Mouse (Mus musculus): Measurements from ENCODE around the gene Lypd6b. TPM values are rescaled to one million over a fixed set of nuclear protein-coding genes. Genes with fewer than 3 reads are reported as not detected.

Gene Lypd6b
- total and polyA plus RNA-seq, 3 experiments = 0.16 TPM; not detected in 2

- no peaks in the 10 kb centered on the region for H3K4me1 ChIP-seq (ENCODE audit: insufficient read depth, low read depth, low read length)
- H3K9me3 ChIP-seq (replicated peaks) = peaks cover 39% of the 10 kb centered on the region
- DNase-seq (ENCODE audit: low spot score) (no peak), ATAC-seq (ENCODE audit: extremely low read depth, insufficient number of reproducible peaks, low FRiP score, poor library complexity, severe bottlenecking) (no peak)
- H3K4me3 ChIP-seq (ENCODE audit: low read depth, low read length) = no peak overlapping the region
- no peaks in the 10 kb centered on the region for H3K36me3 ChIP-seq (replicated peaks)
- H3K27me3 ChIP-seq (ENCODE audit: insufficient read depth, low read length) = no peaks in the 10 kb centered on the region
- TF ChIP-seq POLR2AphosphoS5 (IDR thresholded peaks at IDR 0.05; ENCODE audit: insufficient replicate concordance, low read depth, low read length) = no peak
- no peak for TF ChIP-seq CTCF (IDR thresholded peaks at IDR 0.05; ENCODE audit: low read depth, low read length)
- TF ChIP-seq TAL1 (conservative IDR thresholded peaks at IDR 0.05; ENCODE audit: low read depth, low read length) = no peak
- no peak for TF ChIP-seq GATA2 (IDR thresholded peaks at IDR 0.05; ENCODE audit: borderline replicate concordance, low read depth, low read length)
- no peak for TF ChIP-seq GATA1 (IDR thresholded peaks at IDR 0.05; ENCODE audit: borderline replicate concordance, low read length)
Observed at GRCm38 (mm10) chr2:49909838-49910407, 122.4 kb downstream of the Lypd6b start.

GRCm38 (mm10) chr2:49911296-49912034 is 124.0 kb downstream of the Lypd6b start:
- H3K36me3 ChIP-seq (replicated peaks) = no peaks in the 10 kb centered on the region
- TF ChIP-seq CTCF (IDR thresholded peaks at IDR 0.05; ENCODE audit: low read depth, low read length) (no peak), TAL1 (conservative IDR thresholded peaks at IDR 0.05; ENCODE audit: low read depth, low read length) (no peak), POLR2AphosphoS5 (IDR thresholded peaks at IDR 0.05; ENCODE audit: insufficient replicate concordance, low read depth, low read length) (no peak), GATA2 (IDR thresholded peaks at IDR 0.05; ENCODE audit: borderline replicate concordance, low read depth, low read length) (no peak), GATA1 (IDR thresholded peaks at IDR 0.05; ENCODE audit: borderline replicate concordance, low read length) (no peak)
- no peaks in the 10 kb centered on the region for H3K27me3 ChIP-seq (ENCODE audit: insufficient read depth, low read length)
- no peak for ATAC-seq (ENCODE audit: extremely low read depth, insufficient number of reproducible peaks, low FRiP score, poor library complexity, severe bottlenecking)
- peaks cover 42% of the 10 kb centered on the region for H3K9me3 ChIP-seq (replicated peaks)
- no peak overlapping the region for H3K4me3 ChIP-seq (ENCODE audit: low read depth, low read length)
- H3K4me1 ChIP-seq (ENCODE audit: insufficient read depth, low read depth, low read length) = no peaks in the 10 kb centered on the region
- DNase-seq (ENCODE audit: low spot score) = no peak

- Histone ChIP-seq H3K27me3 (ENCODE audit: insufficient read depth, low read length) (no peaks in the 10 kb centered on the region), H3K4me1 (ENCODE audit: insufficient read depth, low read depth, low read length) (no peaks in the 10 kb centered on the region), H3K36me3 (replicated peaks) (no peaks in the 10 kb centered on the region), H3K4me3 (ENCODE audit: low read depth, low read length) (no peak overlapping the region), H3K9me3 (replicated peaks) (peaks cover 40% of the 10 kb centered on the region)
- DNase-seq (ENCODE audit: low spot score) (no peak), ATAC-seq (ENCODE audit: extremely low read depth, insufficient number of reproducible peaks, low FRiP score, poor library complexity, severe bottlenecking) (no peak)
- TF ChIP-seq CTCF (IDR thresholded peaks at IDR 0.05; ENCODE audit: low read depth, low read length) (no peak), POLR2AphosphoS5 (IDR thresholded peaks at IDR 0.05; ENCODE audit: insufficient replicate concordance, low read depth, low read length) (no peak), GATA2 (IDR thresholded peaks at IDR 0.05; ENCODE audit: borderline replicate concordance, low read depth, low read length) (no peak), GATA1 (IDR thresholded peaks at IDR 0.05; ENCODE audit: borderline replicate concordance, low read length) (no peak), TAL1 (conservative IDR thresholded peaks at IDR 0.05; ENCODE audit: low read depth, low read length) (no peak)
Observed at GRCm38 (mm10) chr2:49912261-49912895, 124.9 kb downstream of the Lypd6b start.

GRCm38 (mm10) chr2:49917489-49917888 is 130.0 kb downstream of the Lypd6b start:
- H3K27me3 ChIP-seq (ENCODE audit: insufficient read depth, low read length) = no peaks in the 10 kb centered on the region
- DNase-seq (ENCODE audit: low spot score) (no peak), ATAC-seq (ENCODE audit: extremely low read depth, insufficient number of reproducible peaks, low FRiP score, poor library complexity, severe bottlenecking) (no peak)
- TF ChIP-seq TAL1 (conservative IDR thresholded peaks at IDR 0.05; ENCODE audit: low read depth, low read length) = no peak
- no peak for TF ChIP-seq GATA2 (IDR thresholded peaks at IDR 0.05; ENCODE audit: borderline replicate concordance, low read depth, low read length)
- TF ChIP-seq CTCF (IDR thresholded peaks at IDR 0.05; ENCODE audit: low read depth, low read length) = no peak
- TF ChIP-seq GATA1 (IDR thresholded peaks at IDR 0.05; ENCODE audit: borderline replicate concordance, low read length) = no peak
- no peak for TF ChIP-seq POLR2AphosphoS5 (IDR thresholded peaks at IDR 0.05; ENCODE audit: insufficient replicate concordance, low read depth, low read length)
- H3K36me3 ChIP-seq (replicated peaks) = no peaks in the 10 kb centered on the region
- H3K4me1 ChIP-seq (ENCODE audit: insufficient read depth, low read depth, low read length) = no peaks in the 10 kb centered on the region
- no peak overlapping the region for H3K4me3 ChIP-seq (ENCODE audit: low read depth, low read length)
- H3K9me3 ChIP-seq (replicated peaks) = peaks cover 32% of the 10 kb centered on the region

GRCm38 (mm10) chr2:49918132-49918531 is 130.6 kb downstream of the Lypd6b start:
- H3K4me3 ChIP-seq (ENCODE audit: low read depth, low read length) = no peak overlapping the region
- DNase-seq (ENCODE audit: low spot score) (no peak), ATAC-seq (ENCODE audit: extremely low read depth, insufficient number of reproducible peaks, low FRiP score, poor library complexity, severe bottlenecking) (no peak)
- no peaks in the 10 kb centered on the region for H3K36me3 ChIP-seq (replicated peaks)
- H3K27me3 ChIP-seq (ENCODE audit: insufficient read depth, low read length) = no peaks in the 10 kb centered on the region
- H3K4me1 ChIP-seq (ENCODE audit: insufficient read depth, low read depth, low read length) = no peaks in the 10 kb centered on the region
- H3K9me3 ChIP-seq (replicated peaks) = peaks cover 35% of the 10 kb centered on the region
- TF ChIP-seq GATA2 (IDR thresholded peaks at IDR 0.05; ENCODE audit: borderline replicate concordance, low read depth, low read length) (no peak), TAL1 (conservative IDR thresholded peaks at IDR 0.05; ENCODE audit: low read depth, low read length) (no peak), POLR2AphosphoS5 (IDR thresholded peaks at IDR 0.05; ENCODE audit: insufficient replicate concordance, low read depth, low read length) (no peak), CTCF (IDR thresholded peaks at IDR 0.05; ENCODE audit: low read depth, low read length) (no peak), GATA1 (IDR thresholded peaks at IDR 0.05; ENCODE audit: borderline replicate concordance, low read length) (no peak)

GRCm38 (mm10) chr2:49918692-49919091 is 131.2 kb downstream of the Lypd6b start:
- no peak for DNase-seq (ENCODE audit: low spot score)
- no peaks in the 10 kb centered on the region for H3K36me3 ChIP-seq (replicated peaks)
- no peaks in the 10 kb centered on the region for H3K27me3 ChIP-seq (ENCODE audit: insufficient read depth, low read length)
- H3K4me3 ChIP-seq (ENCODE audit: low read depth, low read length) = no peak overlapping the region
- no peak for ATAC-seq (ENCODE audit: extremely low read depth, insufficient number of reproducible peaks, low FRiP score, poor library complexity, severe bottlenecking)
- peaks cover 33% of the 10 kb centered on the region for H3K9me3 ChIP-seq (replicated peaks)
- TF ChIP-seq GATA2 (IDR thresholded peaks at IDR 0.05; ENCODE audit: borderline replicate concordance, low read depth, low read length) = no peak
- TF ChIP-seq POLR2AphosphoS5 (IDR thresholded peaks at IDR 0.05; ENCODE audit: insufficient replicate concordance, low read depth, low read length) = no peak
- TF ChIP-seq GATA1 (IDR thresholded peaks at IDR 0.05; ENCODE audit: borderline replicate concordance, low read length) = no peak
- TF ChIP-seq TAL1 (conservative IDR thresholded peaks at IDR 0.05; ENCODE audit: low read depth, low read length) = no peak
- TF ChIP-seq CTCF (IDR thresholded peaks at IDR 0.05; ENCODE audit: low read depth, low read length) = no peak
- no peaks in the 10 kb centered on the region for H3K4me1 ChIP-seq (ENCODE audit: insufficient read depth, low read depth, low read length)

Data from G1E (cell line).